Mouse (Mus musculus) ES-E14 (cell line): ENCODE measurements at regions not wholly inside any gene's neighbourhood (a gene's known extent, or its start where the extent isn't known, plus 50 kb on each side); places are given as distances from the start of the nearest gene placed in this dataset.

Experiments
- DNase-seq: peaks from one replicate; pipeline ENCODE4 v3.0.0-alpha.2; 2013; ENCODE audit warnings: low read depth, low spot score
- H3K27ac ChIP-seq: 2 replicates; pipeline ENCODE4 v1.5.1; 2012; ENCODE audit warnings: low read depth, mild to moderate bottlenecking, low read length, moderate library complexity, mixed read lengths; ENCODE audit not compliant: poor library complexity, insufficient read depth, severe bottlenecking
- H3K36me3 ChIP-seq: 2 replicates; pipeline ENCODE4 v1.6.1; 2012; ENCODE audit warnings: mild to moderate bottlenecking, low read length, moderate library complexity, mixed read lengths; ENCODE audit not compliant: control insufficient read depth, poor library complexity, insufficient read depth, severe bottlenecking
- H3K4me1 ChIP-seq, 2 experiments: fragments of 150-350 bp in 1 of 2; sonication (generic) in 1 of 2; 2 replicates each; pipeline ENCODE4 v1.6.1; 2012; ENCODE audit warnings: low read length in 2 of 2, mild to moderate bottlenecking in 1 of 2, mixed read lengths in 1 of 2; ENCODE audit not compliant: control insufficient read depth in 2 of 2, insufficient read depth in 2 of 2, poor library complexity in 1 of 2
- H3K4me3 ChIP-seq, 2 experiments: fragments of 150-350 bp in 1 of 2; sonication (generic) in 1 of 2; 2 replicates each; pipeline ENCODE4 v1.5.1; 2012; ENCODE audit warnings: low read length in 2 of 2, low read depth in 1 of 2, mild to moderate bottlenecking in 1 of 2, mixed read lengths in 1 of 2; ENCODE audit not compliant: insufficient read depth in 1 of 2, poor library complexity in 1 of 2, severe bottlenecking in 1 of 2
- H3K9ac ChIP-seq: 2 replicates; pipeline ENCODE4 v1.6.1; 2012; ENCODE audit warnings: low read depth, mild to moderate bottlenecking, low read length, mixed read lengths; ENCODE audit not compliant: poor library complexity, insufficient read depth, severe bottlenecking
- H3K9me3 ChIP-seq: fragments of 150-350 bp; sonication (generic); 2 replicates; pipeline ENCODE4 v1.6.1; 2012; ENCODE audit warnings: low read depth, mild to moderate bottlenecking, low read length; ENCODE audit not compliant: control insufficient read depth, insufficient read depth
- CHD2 ChIP-seq: IDR thresholded peaks from 2 replicates; pipeline ENCODE4 v1.6.1; 2014; ENCODE audit warnings: mild to moderate bottlenecking, low read depth, low read length, inconsistent platforms
- HCFC1 ChIP-seq: IDR thresholded peaks from 2 replicates; pipeline ENCODE4 v1.6.1; 2012; ENCODE audit warnings: low read length, inconsistent platforms, borderline replicate concordance; ENCODE audit not compliant: insufficient read depth
- MAFK ChIP-seq: IDR thresholded peaks from 2 replicates; pipeline ENCODE4 v1.6.1; 2014; ENCODE audit warnings: mild to moderate bottlenecking, low read depth, low read length, inconsistent platforms; ENCODE audit not compliant: insufficient read depth
- ZC3H11A ChIP-seq: IDR thresholded peaks from 2 replicates; pipeline ENCODE4 v1.6.1; 2012; ENCODE audit warnings: low read depth, mild to moderate bottlenecking, inconsistent platforms, low read length, borderline replicate concordance
- ZNF384 ChIP-seq: IDR thresholded peaks from 2 replicates; pipeline ENCODE4 v1.6.1; 2012; ENCODE audit warnings: low read depth, low read length, inconsistent platforms
- in situ Hi-C, 2 experiments: fragments of 600-800 bp; cut with MboI; formaldehyde crosslinking; loops; one replicate each; pipeline ENCODE4 v1.15.1; 2025; ENCODE audit warnings: low sequenced_read_pairs in 2 of 2, inconsistent platforms in 1 of 2; ENCODE audit not compliant: unreplicated experiment in 2 of 2

GRCm38 (mm10) chr15:15220296-15220695 is 1508.3 kb upstream of the Cdh9 start:
- no peak overlapping the region for H3K27ac ChIP-seq
- in situ Hi-C loops = no loop called here
- no peak for DNase-seq
- TF ChIP-seq MAFK (no peak), ZNF384 (no peak), CHD2 (no peak)
- H3K4me1 ChIP-seq = no peaks in the 10 kb centered on the region
- H3K4me3 ChIP-seq = no peak overlapping the region
- H3K9ac ChIP-seq = no peak overlapping the region
- no peaks in the 10 kb centered on the region for H3K9me3 ChIP-seq
- H3K36me3 ChIP-seq = no peaks in the 10 kb centered on the region

GRCm38 (mm10) chr15:15229926-15230325 is 1498.6 kb upstream of the Cdh9 start:
- Histone ChIP-seq H3K27ac (no peak overlapping the region), H3K9me3 (no peaks in the 10 kb centered on the region), H3K9ac (no peak overlapping the region), H3K4me3 (no peak overlapping the region), H3K4me1 (no peaks in the 10 kb centered on the region), H3K36me3 (no peaks in the 10 kb centered on the region)
- TF ChIP-seq HCFC1 (no peak), MAFK (no peak), ZNF384 (no peak), ZC3H11A (no peak), CHD2 (no peak)
- no peak for DNase-seq
- in situ Hi-C loops = no loop called here

- TF ChIP-seq ZNF384 (no peak), ZC3H11A (0 out of 2 replicates have a peak, but pooled peaks have one; percentile 13), CHD2 (no peak)
- DNase-seq = no peak
- Histone ChIP-seq H3K36me3 (no peaks in the 10 kb centered on the region), H3K4me1 (no peaks in the 10 kb centered on the region), H3K9me3 (no peaks in the 10 kb centered on the region), H3K9ac (no peak overlapping the region), H3K4me3 (no peak overlapping the region), H3K27ac (no peak overlapping the region)
- in situ Hi-C loops = no loop called here
These were observed 1490.2 kb upstream of the Cdh9 start for GRCm38 (mm10) chr15:15238309-15238708.
